Mouse (Mus musculus) stomach, postnatal 0 days (tissue): Measurements from ENCODE around the gene Becn1. TPM values are rescaled to one million over a fixed set of nuclear protein-coding genes. Genes with fewer than 3 reads are reported as not detected.

Experiments used
- ATAC-seq: fragments of 200-750 bp; cut with Nextera tagmentation; 2 replicates; pipeline ENCODE4 v1.8.0; 2017; ENCODE audit not compliant: low FRiP score, low TSS enrichment
- DNase-seq: peaks from one replicate; pipeline ENCODE4 v3.0.0-alpha.2; 2016; ENCODE audit warnings: low spot score
- H3K27ac ChIP-seq: fragments of 300-500 bp; sonication (generic); replicated peaks from 2 replicates; pipeline ENCODE4 v1.5.1; 2014; ENCODE audit warnings: mild to moderate bottlenecking, control low read depth
- H3K27me3 ChIP-seq: fragments of 300-500 bp; sonication (generic); 2 replicates; pipeline ENCODE4 v1.6.1; 2014; ENCODE audit warnings: low read length; ENCODE audit not compliant: control insufficient read depth, insufficient read depth
- H3K36me3 ChIP-seq: fragments of 300-500 bp; sonication (generic); 2 replicates; pipeline ENCODE4 v1.6.1; 2014; ENCODE audit warnings: low read length, mixed read lengths; ENCODE audit not compliant: control insufficient read depth, insufficient read depth
- H3K4me1 ChIP-seq: fragments of 300-500 bp; sonication (generic); replicated peaks from 2 replicates; pipeline ENCODE4 v1.6.1; 2014; ENCODE audit warnings: antibody characterized with exemption; ENCODE audit not compliant: control insufficient read depth, insufficient read depth
- H3K4me2 ChIP-seq: fragments of 300-500 bp; sonication (generic); replicated peaks from 2 replicates; pipeline ENCODE4 v1.6.1; 2014; ENCODE audit warnings: low read depth, mild to moderate bottlenecking, control low read depth, moderate library complexity
- H3K4me3 ChIP-seq: fragments of 300-500 bp; sonication (generic); 2 replicates; pipeline ENCODE4 v1.5.1; 2014; ENCODE audit warnings: low read depth, low read length, control low read depth
- H3K9ac ChIP-seq: fragments of 300-500 bp; sonication (generic); 2 replicates; pipeline ENCODE4 v1.6.1; 2014; ENCODE audit warnings: mild to moderate bottlenecking, low read length, control low read depth, mixed read lengths
- H3K9me3 ChIP-seq: fragments of 300-500 bp; sonication (generic); 2 replicates; pipeline ENCODE4 v1.6.1; 2016; ENCODE audit warnings: low read length; ENCODE audit not compliant: control insufficient read depth
- CTCF ChIP-seq: IDR thresholded peaks from 2 replicates; pipeline ENCODE4 v1.5.1; 2016; ENCODE audit warnings: antibody characterized with exemption, low read depth, mild to moderate bottlenecking, moderate library complexity
- EP300 ChIP-seq: optimal IDR thresholded peaks from 2 replicates; pipeline ENCODE3; 2016; ENCODE audit warnings: antibody characterized with exemption
- whole genome bisulfite sequencing: fragments of 180-500 bp; shearing (Covaris S2); extraction: QIAGEN DNeasy Blood & Tissue Kit; methylation state at CpG from one replicate; pipeline ENCODE4 v1.1.7; 2014; 5-methylcytosine and 5-hydroxymethylcytosine counted together
- polyA plus RNA-seq: library from polyadenylated mRNA; unstranded; fragments of >200 nt; fragmentation: Nextera tagmentation; extraction: Ambion mirVana; gene quantifications from 2 replicates; pipeline ENCODE4 v1.2.1, GENCODE M21; 2015

The Becn1 gene
- polyA plus RNA-seq, 1 experiment from 2014 or later: 102 TPM

- WGBS: 19% methylated on average over 10 of the region's 10 CpGs
- ATAC-seq: peak; percentile 41; the same call in 1 of the 2 replicates
Measured at GRCm38 (mm10) chr11:101269577-101270116, 32.4 kb downstream of the Becn1 start.

GRCm38 (mm10) chr11:101265906-101266305, 36.2 kb downstream of the Becn1 start:
- no peak overlapping the region for H3K9ac ChIP-seq
- H3K4me3 ChIP-seq: no peak overlapping the region
- whole genome bisulfite sequencing: 57% methylated on average over 6 of the region's 6 CpGs
- no peak for TF ChIP-seq CTCF
- TF ChIP-seq EP300: no peak
- no peaks in the 10 kb centered on the region for H3K9me3 ChIP-seq
- ATAC-seq (no peak), DNase-seq (no peak)
- no peak overlapping the region for H3K27ac ChIP-seq
- H3K27me3 ChIP-seq: no peaks in the 10 kb centered on the region
- no peaks in the 10 kb centered on the region for H3K4me1 ChIP-seq
- H3K36me3 ChIP-seq: no peaks in the 10 kb centered on the region
- H3K4me2 ChIP-seq: no peak overlapping the region

More at GRCm38 (mm10) chr11:101269577-101270116, 32.4 kb downstream of the Becn1 start:
- Histone ChIP-seq H3K4me1 (no peaks in the 10 kb centered on the region), H3K27ac (no peak overlapping the region), H3K4me2 (no peak overlapping the region), H3K4me3 (no peak overlapping the region), H3K9ac (no peak overlapping the region), H3K9me3 (no peaks in the 10 kb centered on the region), H3K36me3 (no peaks in the 10 kb centered on the region), H3K27me3 (no peaks in the 10 kb centered on the region)
- DNase-seq: peak; percentile 45
- TF ChIP-seq CTCF: no peak
- no peak for TF ChIP-seq EP300

GRCm38 (mm10) chr11:101264954-101265471, 37.1 kb downstream of the Becn1 start:
- Histone ChIP-seq H3K4me3 (peak overlapping the region; percentile 6; the same call in 1 of the 2 replicates), H3K4me2 (peak overlapping the region; percentile 37), H3K27me3 (no peaks in the 10 kb centered on the region), H3K36me3 (no peaks in the 10 kb centered on the region), H3K4me1 (no peaks in the 10 kb centered on the region), H3K9me3 (no peaks in the 10 kb centered on the region), H3K9ac (peak overlapping the region; percentile 47), H3K27ac (no peak overlapping the region)
- WGBS: 39% methylated on average over 31 of the region's 31 CpGs
- no peak for TF ChIP-seq CTCF
- no peak for TF ChIP-seq EP300
- ATAC-seq (no peak), DNase-seq (no peak)

- WGBS: 54% methylated on average over 3 of the region's 3 CpGs
- no peak for ATAC-seq
- no peaks in the 10 kb centered on the region for H3K27me3 ChIP-seq
- no peak overlapping the region for H3K4me2 ChIP-seq
- TF ChIP-seq CTCF: no peak
- no peak for TF ChIP-seq EP300
- H3K9me3 ChIP-seq: no peaks in the 10 kb centered on the region
- H3K36me3 ChIP-seq: no peaks in the 10 kb centered on the region
- no peak overlapping the region for H3K9ac ChIP-seq
- no peaks in the 10 kb centered on the region for H3K4me1 ChIP-seq
- no peak overlapping the region for H3K4me3 ChIP-seq
- no peak for DNase-seq
- H3K27ac ChIP-seq: no peak overlapping the region
Measured at GRCm38 (mm10) chr11:101263989-101264280, 38.2 kb downstream of the Becn1 start.

GRCm38 (mm10) chr11:101263138-101263988, 38.7 kb downstream of the Becn1 start:
- H3K4me2 ChIP-seq: no peak overlapping the region
- WGBS: 44% methylated on average over 32 of the region's 32 CpGs
- no peaks in the 10 kb centered on the region for H3K4me1 ChIP-seq

More at GRCm38 (mm10) chr11:101263138-101263988, 38.7 kb downstream of the Becn1 start:
- Histone ChIP-seq H3K27ac (no peak overlapping the region), H3K9ac (no peak overlapping the region), H3K27me3 (no peaks in the 10 kb centered on the region), H3K4me3 (no peak overlapping the region), H3K36me3 (no peaks in the 10 kb centered on the region), H3K9me3 (no peaks in the 10 kb centered on the region)
- ATAC-seq (no peak), DNase-seq (no peak)
- TF ChIP-seq EP300: no peak
